Mouse (Mus musculus): ENCODE measurements around the gene Myo16.

Gene Myo16

DNA sequence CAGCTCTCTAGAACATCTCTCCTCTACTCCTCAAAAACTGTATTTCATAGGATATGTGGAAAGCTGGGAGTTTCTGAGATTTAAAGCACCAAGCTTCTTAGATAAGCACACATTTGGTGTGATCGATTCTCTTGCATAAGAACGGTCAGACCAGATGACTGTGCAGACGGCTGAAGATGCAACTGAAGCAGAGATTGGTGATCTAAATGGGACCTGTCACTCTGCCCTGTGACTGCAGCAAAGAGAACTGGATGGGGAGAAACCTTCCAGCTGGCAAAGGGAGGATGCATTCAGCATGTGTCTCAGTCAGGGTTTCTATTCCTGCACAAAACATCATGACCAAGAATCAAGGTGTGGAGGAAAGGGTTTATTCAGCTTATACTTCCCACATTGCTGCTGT, 318.7 kb downstream of the Myo16 start:
- no peak for DNase-seq (ENCODE audit: low spot score in 2 of 2)

DNA sequence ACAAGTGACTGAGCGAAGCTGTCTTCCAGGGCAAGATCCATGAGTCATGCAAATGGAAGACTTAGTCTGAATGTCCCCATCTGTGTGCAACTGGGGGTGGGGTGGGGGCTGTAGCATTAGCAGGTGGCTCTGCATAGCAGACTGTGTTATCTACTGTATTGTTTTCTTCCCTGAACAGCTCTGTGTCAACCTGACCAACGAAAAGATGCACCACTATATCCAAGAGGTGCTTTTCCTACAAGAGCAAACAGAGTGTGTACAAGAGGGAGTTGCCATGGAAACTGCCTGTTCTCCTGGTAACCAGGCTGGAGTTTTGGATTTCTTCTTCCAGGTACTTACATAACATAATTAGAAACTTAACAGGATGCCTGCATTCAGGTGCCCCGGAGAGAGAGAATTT, 320.7 kb downstream of the Myo16 start:
- DNase-seq (ENCODE audit: low spot score in 2 of 2), result no peak

GRCm38 (mm10) chr8:10479059-10479458, 325.3 kb downstream of the Myo16 start:
- no peak for DNase-seq (ENCODE audit: low spot score in 2 of 2)

DNA sequence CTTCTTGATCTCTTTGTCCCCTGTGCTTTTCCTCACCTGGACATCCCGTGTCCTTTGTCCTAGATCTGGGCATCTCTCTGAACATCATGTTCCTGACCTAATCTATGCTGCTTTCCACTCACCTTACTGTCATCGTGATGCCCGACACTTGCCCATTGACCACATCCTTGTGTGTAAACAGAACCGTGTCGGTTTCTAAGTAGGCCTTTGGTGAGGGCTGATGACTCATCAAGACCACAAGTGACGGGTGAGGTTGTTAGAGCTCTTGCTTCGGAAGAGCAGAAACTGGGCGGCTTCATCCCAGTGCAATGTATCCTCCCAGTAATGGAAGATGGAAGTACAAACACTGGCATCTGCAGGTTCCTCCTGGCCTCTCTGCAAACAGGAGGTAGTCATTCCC, 327.1 kb downstream of the Myo16 start:
- no peak for DNase-seq (ENCODE audit: low spot score in 2 of 2)

DNA sequence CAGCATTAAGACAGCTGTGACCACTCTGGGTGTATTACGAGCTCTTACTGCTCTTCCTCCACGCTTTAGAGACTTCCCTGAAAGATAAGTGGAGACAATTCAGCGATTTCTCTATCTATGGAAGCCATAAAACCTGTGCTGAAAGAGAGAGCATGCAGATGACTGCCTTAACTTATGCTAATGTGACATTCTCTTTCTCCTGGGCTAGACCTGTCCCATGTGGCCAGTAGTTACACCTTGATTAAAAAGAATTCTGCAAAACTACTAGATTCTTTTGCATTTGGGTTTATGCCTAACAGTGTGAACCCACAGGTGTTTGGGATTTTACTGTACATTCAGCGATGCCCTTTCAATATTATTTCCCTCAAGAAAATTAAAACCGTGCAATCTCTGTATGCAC, 328.4 kb downstream of the Myo16 start:
- DNase-seq (ENCODE audit: low spot score in 2 of 2), result no peak

- DNase-seq (ENCODE audit: low spot score in 2 of 2), result no peak
Measured at GRCm38 (mm10) chr8:10482880-10483279, 329.2 kb downstream of the Myo16 start.

- no peak for DNase-seq (ENCODE audit: low spot score in 2 of 2)
Measured at GRCm38 (mm10) chr8:10483841-10484240, 330.1 kb downstream of the Myo16 start.

DNA sequence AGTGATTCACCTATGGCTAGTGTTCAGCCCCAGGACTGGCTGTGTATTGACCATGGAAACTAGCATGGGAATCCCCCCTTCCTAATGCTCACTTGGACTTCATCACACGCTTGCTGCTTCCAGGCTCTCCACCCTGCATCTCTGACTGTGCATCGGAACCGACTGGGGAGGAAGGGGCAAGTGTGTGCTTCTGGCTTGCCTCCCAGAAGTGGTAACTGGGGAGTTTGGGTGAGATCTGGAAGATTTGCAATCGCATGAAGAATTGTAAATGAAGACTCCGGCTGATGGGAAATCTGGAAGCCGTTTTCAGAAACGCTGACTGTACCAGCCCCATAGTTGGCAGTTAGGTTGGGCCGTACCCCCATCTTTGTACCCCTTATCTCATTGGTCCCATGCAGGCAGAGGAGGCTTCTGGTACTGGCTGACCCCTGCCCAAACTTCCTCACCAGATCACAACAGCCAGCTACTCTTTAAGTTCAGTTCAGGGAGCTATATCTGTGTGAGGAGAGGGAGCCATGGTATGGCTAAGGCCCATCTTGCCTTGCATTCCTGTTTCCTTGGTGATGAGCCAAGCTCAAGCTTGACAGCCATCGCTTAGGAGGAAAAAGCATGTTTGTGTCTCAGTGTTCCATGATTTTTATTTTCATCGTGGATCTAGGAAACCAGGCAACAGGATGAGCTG, 336.2 kb downstream of the Myo16 start:
- DNase-seq (ENCODE audit: low spot score in 2 of 2), result no peak

DNA sequence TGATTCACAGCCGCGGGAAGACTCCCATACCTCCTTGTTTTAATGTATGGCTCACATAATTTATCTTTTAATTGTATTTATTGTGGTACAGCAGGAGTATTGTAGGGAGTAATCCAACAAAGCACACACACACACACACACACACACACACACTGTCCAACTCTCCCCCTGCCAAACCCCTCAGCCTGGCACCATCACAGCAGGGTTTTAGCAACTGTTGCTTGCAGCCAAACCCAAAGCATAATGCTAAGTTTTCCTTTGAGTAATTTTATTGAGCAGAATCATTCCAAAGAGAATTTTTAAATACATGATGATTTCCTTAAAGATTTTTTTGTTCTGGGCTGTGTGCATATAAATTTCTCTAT, 336.7 kb downstream of the Myo16 start:
- DNase-seq (ENCODE audit: low spot score in 2 of 2), result no peak

DNA sequence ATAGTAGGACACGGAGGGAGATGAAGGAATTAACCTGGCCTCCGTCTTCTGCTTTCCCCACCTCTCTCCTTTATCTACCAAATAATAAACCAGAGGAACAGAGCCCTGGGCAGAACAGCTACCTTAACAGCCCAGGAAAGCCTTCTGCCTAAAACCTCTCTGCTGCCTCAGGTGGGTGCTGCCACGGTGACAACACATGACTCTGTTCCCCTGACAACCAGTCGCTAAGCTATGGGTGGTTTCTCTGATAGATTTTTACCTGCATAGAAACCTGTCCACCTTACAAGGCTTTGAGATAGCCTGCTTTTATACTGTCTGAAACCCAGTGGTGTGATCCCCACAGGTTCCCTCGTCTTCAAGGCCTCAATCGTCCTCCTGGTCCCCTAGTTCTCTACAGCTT, 337.2 kb downstream of the Myo16 start:
- no peak for DNase-seq (ENCODE audit: low spot score in 2 of 2)

- DNase-seq (ENCODE audit: low spot score in 2 of 2), result no peak
Measured at GRCm38 (mm10) chr8:10499846-10500245, 346.1 kb downstream of the Myo16 start.

DNA sequence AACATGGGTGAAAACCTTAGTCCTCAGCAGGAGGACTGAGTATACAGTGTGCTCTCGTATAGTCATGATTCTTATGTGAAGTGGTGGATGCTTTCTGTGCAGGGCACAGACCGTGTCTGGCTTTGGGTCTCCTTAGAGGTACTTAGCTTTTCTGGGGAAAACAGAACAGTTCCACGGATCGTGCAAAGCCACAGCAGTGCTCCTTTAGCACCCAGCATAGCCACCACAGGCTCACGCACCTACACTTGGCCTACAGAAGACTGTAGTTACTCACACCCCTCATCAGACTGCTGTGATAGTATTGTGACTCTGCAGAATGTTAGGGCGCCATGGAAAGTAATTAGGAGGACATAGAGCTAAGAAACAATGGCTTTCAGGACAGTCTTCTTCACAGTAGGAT, 346.8 kb downstream of the Myo16 start:
- DNase-seq (ENCODE audit: low spot score in 2 of 2), result no peak

GRCm38 (mm10) chr8:10501750-10502149, 348.0 kb downstream of the Myo16 start:
- no peak for DNase-seq (ENCODE audit: low spot score in 2 of 2)

- no peak for DNase-seq (ENCODE audit: low spot score in 2 of 2)
Measured at GRCm38 (mm10) chr8:10512105-10512504, 358.4 kb downstream of the Myo16 start.

GRCm38 (mm10) chr8:10517381-10517780, 363.7 kb downstream of the Myo16 start:
- DNase-seq (ENCODE audit: low spot score in 2 of 2), result no peak

DNA sequence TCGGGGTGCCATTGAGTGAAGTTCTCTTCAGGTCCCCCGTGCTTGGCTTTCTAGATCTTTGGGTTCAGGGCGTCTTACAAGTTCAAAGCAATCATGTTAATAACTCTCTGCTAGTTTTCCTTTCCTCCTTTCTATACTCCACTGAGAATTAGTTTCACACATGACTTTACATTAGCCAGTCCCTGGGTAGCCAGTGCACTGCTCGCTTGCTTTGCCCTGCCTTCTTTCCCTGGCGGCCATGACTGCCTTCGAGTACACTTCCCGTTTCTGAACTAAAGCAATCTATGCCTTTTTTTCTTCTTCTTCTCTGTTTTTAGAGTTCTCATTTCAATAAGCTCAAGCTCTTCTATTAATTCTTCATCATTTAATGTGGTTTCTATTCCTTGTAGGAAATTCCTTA, 365.6 kb downstream of the Myo16 start:
- no peak for DNase-seq (ENCODE audit: low spot score in 2 of 2)

GRCm38 (mm10) chr8:10521463-10521862, 367.8 kb downstream of the Myo16 start:
- DNase-seq (ENCODE audit: low spot score in 2 of 2), result no peak

DNA sequence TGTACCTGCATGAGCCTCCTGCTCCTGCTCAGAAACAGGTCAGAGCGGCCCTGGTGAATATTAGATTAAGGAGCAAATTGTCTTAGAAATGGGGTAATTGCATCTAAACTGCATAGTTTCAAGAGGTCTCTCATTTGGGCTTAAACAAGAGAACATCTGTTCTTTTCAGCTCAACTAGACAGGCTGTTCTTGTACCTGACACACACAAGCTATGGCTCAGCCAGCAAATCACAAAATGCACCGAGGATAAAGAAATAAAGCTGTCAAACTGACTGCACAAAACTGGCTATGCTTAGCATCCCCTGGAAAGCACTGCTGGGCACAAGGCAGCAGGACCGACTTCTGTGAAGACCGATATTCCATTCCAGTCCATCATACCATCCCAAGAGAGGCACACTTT, 372.0 kb downstream of the Myo16 start:
- no peak for DNase-seq (ENCODE audit: low spot score in 2 of 2)

DNA sequence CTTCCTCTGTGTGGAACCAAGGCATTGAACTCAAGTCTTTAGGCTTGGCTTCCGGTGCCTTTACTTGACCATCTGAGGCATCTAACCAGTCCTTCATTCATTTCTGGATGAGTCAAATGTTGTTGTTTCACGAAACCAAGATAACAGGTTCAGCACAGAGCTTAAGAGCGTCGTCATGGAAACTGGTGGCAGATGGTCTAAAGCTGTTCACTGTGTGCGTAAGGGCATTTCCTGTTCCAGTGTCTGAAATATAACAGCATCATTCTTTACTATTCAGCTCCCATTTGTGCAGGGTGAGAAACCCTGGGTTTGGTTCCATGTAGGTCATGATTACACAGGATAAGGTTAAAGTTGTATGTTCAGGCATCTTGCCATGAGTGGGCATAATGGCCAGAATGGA, 372.9 kb downstream of the Myo16 start:
- no peak for DNase-seq (ENCODE audit: low spot score in 2 of 2)

- no peak for DNase-seq (ENCODE audit: low spot score in 2 of 2)
Measured at GRCm38 (mm10) chr8:10534619-10535286, 381.0 kb downstream of the Myo16 start.

GRCm38 (mm10) chr8:10538319-10538718, 384.6 kb downstream of the Myo16 start:
- no peak for DNase-seq (ENCODE audit: low spot score in 2 of 2)

- DNase-seq (ENCODE audit: low spot score in 2 of 2), result no peak
Measured at GRCm38 (mm10) chr8:10539665-10540064, 386.0 kb downstream of the Myo16 start.

DNA sequence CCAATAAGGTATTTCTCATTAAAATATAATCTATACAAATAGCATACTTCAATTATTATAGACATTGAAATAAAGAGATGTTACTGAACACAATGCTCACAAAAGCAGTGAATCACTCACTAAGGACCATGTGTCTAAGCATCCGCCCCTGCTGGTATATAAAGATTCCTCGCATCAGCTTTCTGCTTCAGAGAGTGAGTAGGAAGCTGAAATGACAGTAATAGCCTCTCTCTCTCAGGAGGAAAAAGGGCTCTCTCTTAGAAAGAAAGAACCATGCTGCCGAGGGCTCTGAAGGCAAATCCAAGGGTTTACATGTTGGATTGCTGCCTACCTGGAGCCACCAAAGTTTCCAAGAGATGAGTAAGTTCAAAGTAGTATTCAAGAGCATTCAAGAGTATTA, 392.2 kb downstream of the Myo16 start:
- DNase-seq (ENCODE audit: low spot score in 2 of 2), result no peak

DNA sequence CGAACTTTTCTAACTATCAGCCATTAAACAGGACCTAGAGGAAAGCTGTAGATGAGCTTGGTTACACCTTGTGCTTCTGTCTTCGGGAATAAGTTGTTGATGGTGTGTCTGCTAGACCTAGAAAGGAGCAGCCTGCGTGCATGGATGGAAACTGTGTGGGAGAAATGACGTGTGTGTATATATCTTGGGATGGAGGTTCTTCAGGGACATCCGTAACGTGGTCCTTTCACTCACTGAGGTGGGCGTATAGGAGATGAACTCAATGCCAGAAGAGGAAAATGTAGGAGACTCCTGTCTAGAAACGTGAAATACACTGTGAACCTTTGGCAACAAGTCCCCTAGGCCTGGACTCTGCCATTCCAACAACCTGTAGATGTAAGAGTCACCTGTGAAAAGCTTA, 392.8 kb downstream of the Myo16 start:
- no peak for DNase-seq (ENCODE audit: low spot score in 2 of 2)
